Mouse (Mus musculus) subcutaneous adipose tissue, adult 2 months (tissue): ENCODE measurements around the gene Patz1. TPM values are rescaled to one million over a fixed set of nuclear protein-coding genes. Genes with fewer than 3 reads are reported as not detected.

ENCODE experiments used
- polyA plus RNA-seq: library from polyadenylated mRNA; depleted of rRNA; stranded (reverse); fragments of >200 nt; gene quantifications from 2 replicates; pipeline ENCODE4 v1.2.3, GENCODE M21; 2012; ENCODE audit warnings: low replicate concordance; rRNA removed

Patz1 gene
- polyA plus RNA-seq, result 11.8 and 53.4 TPM in 2 replicates

DNA sequence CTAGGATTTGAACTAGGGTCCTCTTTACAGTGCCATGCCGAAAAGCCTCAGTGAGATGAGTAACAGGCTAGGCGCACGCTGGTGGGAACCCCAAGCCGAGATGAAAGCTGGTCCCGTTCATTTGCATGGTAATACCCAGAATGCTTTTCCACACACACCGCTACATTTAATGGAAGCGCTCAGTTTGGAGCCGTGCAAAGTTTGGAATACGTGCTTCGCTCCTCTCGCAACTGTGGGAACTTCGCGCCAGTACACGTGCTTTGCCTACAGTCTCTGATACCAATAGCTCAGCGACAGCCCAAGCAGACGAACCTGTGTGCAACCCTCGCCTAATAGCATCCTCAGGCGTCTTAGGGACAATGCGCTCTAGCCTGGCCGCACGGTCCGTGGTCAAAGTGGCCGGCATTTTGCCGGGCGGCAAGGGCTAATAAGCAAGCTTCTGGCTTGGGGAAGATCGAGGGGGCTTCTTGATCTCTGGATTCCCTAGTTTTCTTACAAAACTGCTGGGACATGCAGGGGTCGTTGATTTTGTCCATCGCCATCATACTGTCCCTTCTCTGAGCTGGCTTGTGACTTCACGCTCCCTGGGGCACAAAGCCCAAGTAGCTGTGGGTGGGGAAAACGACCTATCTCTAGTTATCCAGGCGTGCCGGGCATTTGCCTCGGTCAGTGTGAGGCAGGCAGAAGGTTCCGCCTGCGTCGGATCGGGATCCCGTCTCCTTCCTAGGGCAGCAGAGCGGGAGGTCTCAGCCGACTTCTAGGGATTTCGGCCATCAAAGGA, at the start of gene Patz1:
Patz1 (plus strand) TSS at position 354 of the 781 bp plus-strand sequence.

DNA sequence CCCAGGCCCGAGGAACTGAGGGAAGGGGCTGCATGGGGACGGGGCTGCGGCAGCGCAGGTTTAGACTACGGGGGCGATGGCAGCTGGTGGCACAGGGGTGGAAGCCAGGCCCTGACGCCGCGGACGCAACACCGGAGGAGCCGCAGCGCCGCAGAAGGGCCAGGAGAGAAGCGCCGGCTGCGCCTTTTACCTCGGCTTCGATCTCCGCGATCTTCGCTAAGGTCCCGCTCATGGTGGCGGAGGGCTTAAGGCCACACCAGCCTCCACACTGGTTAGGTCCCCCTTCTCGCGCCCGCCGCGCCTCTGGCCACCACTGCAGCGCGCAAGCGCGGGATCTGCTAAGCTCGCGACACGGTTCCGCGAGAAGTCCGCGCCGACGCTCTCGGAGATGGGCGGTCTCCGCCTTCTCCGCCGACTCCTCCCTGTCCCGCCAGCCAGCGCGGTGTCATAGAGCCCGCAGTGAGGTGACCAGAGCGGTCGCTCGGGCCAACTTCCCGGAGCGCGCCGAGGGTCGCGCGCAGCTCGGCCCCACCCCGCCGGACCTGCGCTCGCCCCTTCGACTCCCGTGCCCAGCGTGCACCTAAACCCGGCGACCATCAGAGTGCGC, 22.5 kb upstream of the Patz1 start, which contains the start of gene Drg1:
Drg1 (minus strand) TSS at position 337 of the 607 bp plus-strand sequence.

DNA sequence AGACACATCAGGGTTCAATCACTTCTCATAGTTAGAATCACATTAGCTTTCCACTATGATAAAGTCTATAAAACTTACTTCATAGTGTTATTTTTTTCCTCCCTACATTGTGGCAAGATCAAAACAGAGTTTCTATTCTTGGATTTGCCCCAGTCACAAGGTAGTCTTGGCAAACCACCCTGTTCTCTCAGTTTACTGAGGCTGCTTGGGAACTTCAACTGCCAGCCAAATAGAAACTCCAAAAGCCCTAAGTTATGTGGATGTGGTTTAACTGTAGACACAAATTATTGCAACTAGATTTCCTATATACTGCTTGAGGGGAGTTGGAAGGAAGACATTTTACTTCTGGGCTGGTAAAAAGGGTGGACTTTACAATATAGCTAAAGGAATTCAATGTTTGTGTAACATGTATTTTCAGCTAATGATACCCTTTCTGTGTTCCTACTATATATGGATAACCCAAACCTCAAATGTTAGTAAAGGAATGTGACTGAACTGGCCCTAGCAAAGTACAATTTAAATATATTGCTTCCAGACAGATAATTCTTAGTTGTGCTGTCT, 41.3 kb downstream of the Patz1 start, which contains the start of gene Pik3ip1:
Pik3ip1 (plus strand) TSS at position 511 of the 561 bp plus-strand sequence.

Other genes starting within 250 kb of the Patz1 start
- gene Sfi1, start 95.4 kb upstream of the Patz1 start, polyA plus RNA-seq, result 22.7 and 42.5 TPM in 2 replicates
- 44.2 and 99.9 TPM in 2 replicates for gene Eif4enif1, start 86.5 kb upstream of the Patz1 start, polyA plus RNA-seq
- 32.7 and 32.8 TPM in 2 replicates for gene Drg1, start 22.5 kb upstream of the Patz1 start, polyA plus RNA-seq
- 19.4 and 42.1 TPM in 2 replicates for gene Pik3ip1, start 41.5 kb downstream of the Patz1 start, polyA plus RNA-seq
- 43.9 and 95.1 TPM in 2 replicates for gene Limk2, start 120.3 kb downstream of the Patz1 start, polyA plus RNA-seq
- 28.3 and 41.1 TPM in 2 replicates for gene Rnf185, start 163.5 kb downstream of the Patz1 start, polyA plus RNA-seq
- 0.23 and 0.53 TPM in 2 replicates for gene Pla2g3, start 199.4 kb downstream of the Patz1 start, polyA plus RNA-seq
- 0.87 and 6.5 TPM in 2 replicates for gene Inpp5j, start 215.9 kb downstream of the Patz1 start, polyA plus RNA-seq
- 90.0 and 354 TPM in 2 replicates for gene Selenom, start 225.8 kb downstream of the Patz1 start, polyA plus RNA-seq